Mouse (Mus musculus): ENCODE measurements around the gene Gm28539.

DNA sequence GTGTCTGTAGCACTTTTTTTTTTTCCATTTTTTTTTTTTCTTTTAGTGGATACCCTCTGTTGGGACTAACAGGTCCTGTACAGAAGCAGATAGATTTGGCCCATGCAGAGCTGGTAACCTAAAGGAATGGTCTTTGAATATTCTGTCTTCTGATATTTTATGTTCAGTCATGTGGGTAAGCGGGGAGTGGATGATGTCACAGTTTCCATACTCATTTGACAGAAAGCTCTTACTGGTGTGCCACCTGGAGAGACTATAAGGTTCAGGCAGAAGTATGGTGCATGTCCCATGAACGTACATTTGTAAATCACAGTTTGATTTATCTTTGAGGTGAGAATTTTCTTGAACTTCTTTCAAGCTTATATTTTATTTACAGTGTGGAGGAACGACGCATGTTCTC lies 79.7 kb downstream of the Gm28539 start:
- no peak for TF ChIP-seq POLR2A (IDR thresholded peaks at IDR 0.05; ENCODE audit: control insufficient read depth in 1 of 2, insufficient read depth in 1 of 2, low read depth in 1 of 2, low read length in 2 of 2, poor library complexity in 1 of 2)
- no peak for TF ChIP-seq GATA1 (IDR thresholded peaks at IDR 0.05; ENCODE audit: low read depth, low read length)
